Mouse (Mus musculus) lung, postnatal 0 days (tissue): ENCODE results near the gene Rnh1. TPM values are rescaled to one million over a fixed set of nuclear protein-coding genes. Genes with fewer than 3 reads are reported as not detected.

Source experiments
- ATAC-seq: fragments of 200-750 bp; cut with Nextera tagmentation; 2 replicates; pipeline ENCODE4 v1.8.0; 2017; ENCODE audit warnings: moderate library complexity
- DNase-seq: peaks from one replicate; pipeline ENCODE4 v3.0.0-alpha.2; 2016; ENCODE audit warnings: low spot score
- H3K27ac ChIP-seq: fragments of 300-500 bp; sonication (generic); 2 replicates; pipeline ENCODE4 v1.5.1; 2014; ENCODE audit warnings: antibody characterized with exemption, mild to moderate bottlenecking, low read length, mixed read lengths
- H3K27me3 ChIP-seq: fragments of 300-500 bp; sonication (generic); replicated peaks from 2 replicates; pipeline ENCODE4 v1.6.1; 2014; ENCODE audit warnings: low read length, mixed read lengths; ENCODE audit not compliant: insufficient read depth
- H3K36me3 ChIP-seq: fragments of 300-500 bp; sonication (generic); 2 replicates; pipeline ENCODE4 v1.6.1; 2014; ENCODE audit warnings: low read length, mixed read lengths; ENCODE audit not compliant: insufficient read depth
- H3K4me1 ChIP-seq: fragments of 300-500 bp; sonication (generic); 2 replicates; pipeline ENCODE4 v1.6.1; 2014; ENCODE audit warnings: antibody characterized with exemption, low read depth, low read length, mixed read lengths; ENCODE audit not compliant: insufficient read depth
- H3K4me2 ChIP-seq: fragments of 300-500 bp; sonication (generic); replicated peaks from 2 replicates; pipeline ENCODE4 v1.6.1; 2014; ENCODE audit warnings: low read depth, mild to moderate bottlenecking, low read length, moderate library complexity, mixed read lengths
- H3K4me3 ChIP-seq: fragments of 300-500 bp; sonication (generic); 2 replicates; pipeline ENCODE4 v1.5.1; 2014; ENCODE audit warnings: low read depth, low read length
- H3K9ac ChIP-seq: fragments of 300-500 bp; sonication (generic); replicated peaks from 2 replicates; pipeline ENCODE4 v1.6.1; 2014; ENCODE audit warnings: low read depth, mild to moderate bottlenecking
- H3K9me3 ChIP-seq: fragments of 300-500 bp; sonication (generic); 2 replicates; pipeline ENCODE4 v1.6.1; 2016; ENCODE audit warnings: low read length, mixed read lengths
- CTCF ChIP-seq: IDR thresholded peaks from 2 replicates; pipeline ENCODE4 v1.5.1; 2016; ENCODE audit warnings: antibody characterized with exemption, mild to moderate bottlenecking
- EP300 ChIP-seq: IDR thresholded peaks from 2 replicates; pipeline ENCODE4 v1.6.1; 2016; ENCODE audit warnings: antibody characterized with exemption, mild to moderate bottlenecking, control low read depth
- WGBS: fragments of 180-500 bp; shearing (Covaris S2); extraction: QIAGEN DNeasy Blood & Tissue Kit; methylation state at CpG from one replicate; pipeline ENCODE4 v1.1.7; 2014; 5-methylcytosine and 5-hydroxymethylcytosine counted together
- polyA plus RNA-seq: library from polyadenylated mRNA; unstranded; fragments of >200 nt; fragmentation: Nextera tagmentation; extraction: Ambion mirVana; gene quantifications from 2 replicates; pipeline ENCODE4 v1.2.1, GENCODE M21; 2015

Rnh1 gene
- polyA plus RNA-seq, 1 experiment from 2014 or later = 187 TPM

DNA sequence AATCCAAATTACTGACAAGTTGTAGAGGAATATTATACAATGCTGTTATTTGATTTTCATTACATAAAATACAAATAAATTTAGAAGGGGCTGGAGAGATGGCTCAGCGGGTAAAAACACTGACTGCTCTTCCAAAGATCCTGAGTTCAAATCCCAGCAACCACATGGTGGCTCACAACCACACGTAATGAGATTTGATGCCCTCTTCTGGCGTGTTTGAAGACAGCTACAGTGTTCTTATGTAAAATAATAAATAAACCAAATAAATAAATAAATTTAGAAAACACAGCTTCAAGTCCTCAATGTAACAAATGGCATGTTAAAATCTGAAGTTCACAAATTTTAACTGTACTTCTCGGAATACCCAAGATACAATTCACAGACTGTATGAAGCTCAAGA, 2.4 kb upstream of the Rnh1 start:
- H3K4me1 ChIP-seq = 0 out of 2 replicates have a peak, but pooled peaks cover 4% of the 10 kb centered on the region
- no peaks in the 10 kb centered on the region for H3K27me3 ChIP-seq
- ATAC-seq = no peak
- no peak for DNase-seq
- 93% methylated on average over 4 of the region's 4 CpGs for WGBS
- H3K36me3 ChIP-seq = no peaks in the 10 kb centered on the region
- H3K4me3 ChIP-seq = no peak overlapping the region
- no peak for TF ChIP-seq CTCF
- no peak for TF ChIP-seq EP300
- no peak overlapping the region for H3K9ac ChIP-seq
- no peaks in the 10 kb centered on the region for H3K9me3 ChIP-seq
- H3K27ac ChIP-seq = no peak overlapping the region
- H3K4me2 ChIP-seq = no peak overlapping the region

DNA sequence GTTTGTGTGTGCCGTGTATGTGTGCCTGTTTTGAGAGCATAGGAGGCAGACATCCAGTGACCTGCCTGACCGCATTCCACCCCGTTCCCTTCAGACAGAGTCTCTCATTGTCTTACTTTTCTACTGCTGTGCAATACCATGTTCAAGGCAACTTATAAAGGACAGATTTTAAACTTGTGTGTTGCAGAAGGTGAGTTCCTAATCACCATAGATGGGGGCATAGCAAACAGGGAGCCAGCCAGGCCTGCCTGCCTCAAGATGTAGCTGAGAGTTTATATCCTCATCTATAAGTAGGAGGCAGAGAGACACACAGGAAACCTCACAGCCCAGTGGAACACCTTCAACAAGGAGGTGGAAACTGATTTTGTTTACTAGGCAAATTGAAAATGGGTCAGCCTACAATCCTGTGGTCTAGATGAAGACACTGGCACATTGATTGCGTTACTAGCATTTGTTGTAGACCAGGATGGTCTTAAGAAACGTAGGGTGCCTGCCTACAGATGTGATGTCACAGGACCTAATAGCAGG, 730 bp upstream of the Rnh1 start:
- no peaks in the 10 kb centered on the region for H3K36me3 ChIP-seq
- H3K4me2 ChIP-seq = peak overlapping the region; percentile 55
- DNase-seq (no peak), ATAC-seq (no peak)
- H3K9me3 ChIP-seq = no peaks in the 10 kb centered on the region
- TF ChIP-seq EP300 (no peak), CTCF (no peak)
- H3K4me1 ChIP-seq = peaks cover 4% of the 10 kb centered on the region; the same call in 1 of the 2 replicates
- peak overlapping the region; percentile 89 for H3K27ac ChIP-seq
- peak overlapping the region; percentile 43; the same call in 1 of the 2 replicates for H3K4me3 ChIP-seq
- no peak overlapping the region for H3K9ac ChIP-seq
- 59% methylated on average over 5 of the region's 5 CpGs for WGBS
- H3K27me3 ChIP-seq = no peaks in the 10 kb centered on the region

DNA sequence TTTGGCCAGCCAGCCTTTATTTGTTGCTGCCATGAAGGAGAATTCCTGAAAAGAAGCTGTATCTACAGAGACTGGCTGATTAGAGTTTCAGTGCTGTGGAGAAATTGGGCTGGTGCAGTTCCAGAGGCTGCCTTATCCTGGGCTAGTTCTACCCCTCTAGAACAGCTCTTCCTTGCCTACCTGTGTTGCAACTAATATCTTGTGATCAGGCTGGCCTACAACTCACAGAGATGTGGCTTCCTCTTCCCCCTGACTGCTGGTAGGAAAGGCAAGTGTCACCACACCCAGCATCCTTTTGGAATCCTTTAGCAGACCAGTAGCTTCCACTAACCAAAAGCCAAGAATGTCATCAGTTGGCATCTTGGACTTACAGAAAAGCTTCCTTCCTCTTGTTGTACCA, 2.8 kb downstream of the Rnh1 start:
- TF ChIP-seq EP300 (no peak), CTCF (no peak)
- no peak overlapping the region for H3K9ac ChIP-seq
- H3K4me2 ChIP-seq = no peak overlapping the region
- H3K36me3 ChIP-seq = no peaks in the 10 kb centered on the region
- DNase-seq = no peak
- ATAC-seq = no peak
- H3K27ac ChIP-seq = peak overlapping the region; percentile 92
- H3K4me1 ChIP-seq = peaks cover 12% of the 10 kb centered on the region; the same call in 1 of the 2 replicates
- H3K9me3 ChIP-seq = no peaks in the 10 kb centered on the region
- H3K27me3 ChIP-seq = no peaks in the 10 kb centered on the region
- H3K4me3 ChIP-seq = no peak overlapping the region

DNA sequence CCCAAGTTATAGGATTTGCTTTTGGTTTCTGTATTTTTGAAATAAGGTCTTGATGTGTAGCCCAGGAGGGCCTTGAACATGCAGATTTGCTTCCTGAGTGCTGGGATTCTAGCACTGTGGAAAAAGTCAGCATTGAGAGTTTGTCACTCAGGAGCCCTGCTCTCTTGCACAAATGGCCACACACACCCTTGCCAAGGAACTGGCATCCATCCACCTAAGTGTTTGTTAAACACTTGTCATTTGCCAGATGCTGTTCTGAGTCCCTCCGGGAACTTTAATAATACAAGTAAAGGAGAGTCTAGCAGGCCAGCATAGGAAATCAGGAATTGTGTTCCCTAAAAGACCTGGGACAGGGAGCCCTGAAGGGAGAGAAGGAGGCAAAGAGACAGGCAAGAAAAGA, 3.4 kb downstream of the Rnh1 start:
- TF ChIP-seq CTCF (no peak), EP300 (peak; percentile 17; the same call in 1 of the 2 replicates)
- no peaks in the 10 kb centered on the region for H3K9me3 ChIP-seq
- DNase-seq = peak; percentile 82
- H3K4me3 ChIP-seq = no peak overlapping the region
- no peaks in the 10 kb centered on the region for H3K27me3 ChIP-seq
- 16% methylated on average over 1 of the region's 1 CpGs for WGBS
- peak; percentile 18 for ATAC-seq
- peak overlapping the region; percentile 62; the same call in 1 of the 2 replicates for H3K4me2 ChIP-seq
- peak overlapping the region; percentile 92 for H3K27ac ChIP-seq
- no peak overlapping the region for H3K9ac ChIP-seq
- H3K36me3 ChIP-seq = no peaks in the 10 kb centered on the region
- H3K4me1 ChIP-seq = peaks cover 12% of the 10 kb centered on the region; the same call in 1 of the 2 replicates

DNA sequence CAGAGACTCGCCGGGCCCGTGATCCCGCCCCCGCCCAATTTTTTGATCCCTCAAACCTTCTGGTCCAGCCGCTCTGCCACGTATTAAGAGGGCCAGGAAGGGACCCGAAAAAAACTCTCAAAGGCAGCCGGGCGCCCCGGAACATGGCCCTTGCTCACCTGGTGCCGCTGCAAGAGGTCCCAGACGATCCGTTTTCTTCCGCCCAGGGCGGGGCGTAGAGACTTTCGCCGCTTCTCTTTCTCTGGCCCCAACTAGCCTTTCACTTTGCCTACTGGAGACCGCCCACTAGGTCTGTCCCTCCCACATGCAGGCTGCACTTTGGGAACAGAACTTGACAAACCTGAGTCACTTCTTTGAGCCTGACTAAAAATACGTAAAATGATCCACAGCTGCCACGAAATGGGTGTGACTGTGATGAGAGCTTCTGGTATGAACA, 4.1 kb downstream of the Rnh1 start:
- peak overlapping the region; percentile 59 for H3K9ac ChIP-seq
- TF ChIP-seq EP300 (peak; percentile 46; the same call in 1 of the 2 replicates), CTCF (no peak)
- ATAC-seq = peak; percentile 74
- peak overlapping the region; percentile 62 for H3K4me2 ChIP-seq
- no peaks in the 10 kb centered on the region for H3K27me3 ChIP-seq
- peak overlapping the region; percentile 55 for H3K4me3 ChIP-seq
- H3K4me1 ChIP-seq = peaks cover 12% of the 10 kb centered on the region; the same call in 1 of the 2 replicates
- DNase-seq = peak; percentile 97
- WGBS = 4% methylated on average over 22 of the region's 22 CpGs
- no peaks in the 10 kb centered on the region for H3K9me3 ChIP-seq
- H3K27ac ChIP-seq = peak overlapping the region; percentile 92
- peaks cover 6% of the 10 kb centered on the region; the same call in 1 of the 2 replicates for H3K36me3 ChIP-seq

DNA sequence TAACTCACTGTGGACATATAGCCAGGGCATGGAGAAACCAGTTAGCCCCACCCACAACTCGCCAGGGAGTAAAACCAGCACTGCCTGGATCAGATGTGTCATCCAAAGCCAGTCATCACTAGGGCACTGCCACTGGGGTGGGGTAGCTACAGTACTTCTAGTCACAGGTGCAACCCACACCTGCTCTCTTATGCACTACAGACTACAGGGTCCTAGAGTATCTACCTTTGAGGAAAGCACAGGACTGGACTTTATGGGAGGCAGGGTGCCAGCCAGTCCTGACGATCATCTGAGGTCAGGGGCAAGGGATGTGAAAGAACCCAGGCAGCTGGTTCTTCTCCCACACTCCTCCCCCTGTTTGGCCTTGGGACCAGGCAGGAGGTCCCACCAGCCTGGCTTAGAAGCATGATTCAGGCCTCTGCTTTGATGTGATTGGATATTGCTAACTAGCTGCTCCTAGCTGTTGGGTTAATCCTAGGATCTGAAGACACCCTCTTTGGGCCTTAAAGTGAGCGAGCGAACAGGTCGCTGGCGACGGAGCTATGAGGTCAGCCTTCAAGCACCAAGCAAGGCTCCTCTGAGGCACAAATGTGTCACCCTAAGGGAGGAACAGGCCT, 4.6 kb downstream of the Rnh1 start:
- peak; percentile 9 for ATAC-seq
- TF ChIP-seq CTCF (no peak), EP300 (no peak)
- no peaks in the 10 kb centered on the region for H3K9me3 ChIP-seq
- 12% methylated on average over 7 of the region's 7 CpGs for WGBS
- peak; percentile 76 for DNase-seq
- no peaks in the 10 kb centered on the region for H3K27me3 ChIP-seq
- H3K27ac ChIP-seq = peak overlapping the region; percentile 92
- peaks cover 8% of the 10 kb centered on the region; the same call in 1 of the 2 replicates for H3K4me1 ChIP-seq
- peak overlapping the region; percentile 59 for H3K9ac ChIP-seq
- H3K4me2 ChIP-seq = peak overlapping the region; percentile 62
- peaks cover 10% of the 10 kb centered on the region; the same call in 1 of the 2 replicates for H3K36me3 ChIP-seq
- H3K4me3 ChIP-seq = peak overlapping the region; percentile 55
